Mouse (Mus musculus) left cerebral cortex, adult 11 months (tissue): ENCODE measurements at regions not wholly inside any gene's neighbourhood (a gene's known extent, or its start where the extent isn't known, plus 50 kb on each side); places are given as distances from the start of the nearest gene placed in this dataset.

Experiments used
- DNase-seq: peaks from one replicate; pipeline ENCODE4 v3.0.0; 2022; ENCODE audit warnings: low spot score

DNA sequence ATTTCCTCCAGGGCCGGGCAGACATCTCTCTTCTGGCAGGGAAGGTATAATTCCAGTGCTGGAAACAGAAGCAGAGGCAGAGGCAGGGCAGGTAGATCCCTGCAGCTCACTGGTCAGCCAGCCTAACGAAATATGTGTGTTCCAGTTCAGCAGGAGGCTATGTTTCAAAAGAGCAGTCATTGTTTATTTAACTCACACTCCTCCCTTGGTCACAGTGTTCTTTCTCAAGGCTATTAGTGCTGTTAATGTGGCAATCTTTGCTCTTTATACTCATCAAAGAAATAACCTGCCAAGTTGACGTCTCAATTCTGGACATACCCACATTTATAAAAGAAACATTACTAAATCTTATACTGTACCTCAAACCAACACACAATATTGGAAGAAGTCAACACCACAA, 253.3 kb upstream of the Adgrl3 start:
- DNase-seq: no peak

DNA sequence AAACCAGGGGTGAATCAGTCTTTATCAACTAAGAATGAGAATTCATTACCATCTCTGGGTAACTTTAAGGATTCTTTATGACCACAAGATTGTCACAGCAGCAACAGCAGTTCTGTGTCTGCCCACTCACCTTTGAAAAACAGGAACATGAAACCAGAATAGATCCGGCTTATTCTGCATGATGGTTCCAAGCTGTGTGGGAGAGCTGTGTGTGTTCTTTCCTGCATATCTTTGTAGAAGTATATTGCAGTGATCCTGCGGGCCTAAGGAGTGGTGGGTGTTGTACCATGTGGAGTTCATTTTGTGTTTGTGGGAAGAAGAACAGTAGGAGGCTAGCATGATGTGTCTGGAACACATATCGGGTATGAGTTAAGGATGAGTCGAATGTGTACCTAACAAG, 236.0 kb upstream of the Adgrl3 start:
- DNase-seq: peak; percentile 72

DNA sequence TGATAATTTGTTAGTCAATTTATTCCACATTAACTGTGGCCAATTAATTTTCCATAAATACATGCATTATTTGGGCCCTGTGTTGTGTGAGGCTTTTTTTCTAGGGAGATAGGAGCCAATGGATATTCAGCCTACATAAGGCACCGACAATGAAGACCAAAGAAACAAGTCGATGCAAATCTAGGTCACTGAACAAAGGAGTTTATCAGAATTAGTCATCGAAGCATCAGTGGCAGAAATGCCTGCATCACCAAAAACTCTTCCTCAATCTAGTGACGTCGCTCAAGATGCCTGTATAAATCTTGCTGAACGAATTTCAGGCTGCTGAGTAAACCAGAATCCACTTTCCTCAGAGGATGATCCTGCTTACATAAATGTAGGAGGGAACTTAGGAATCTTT, 235.2 kb upstream of the Adgrl3 start:
- DNase-seq: no peak

- no peak for DNase-seq
Observed at GRCm38 (mm10) chr5:80791658-80792057, 228.3 kb upstream of the Adgrl3 start.

- DNase-seq: no peak
Observed at GRCm38 (mm10) chr5:80799777-80800176, 220.2 kb upstream of the Adgrl3 start.

- no peak for DNase-seq
Observed at GRCm38 (mm10) chr5:80812917-80813316, 207.0 kb upstream of the Adgrl3 start.

- no peak for DNase-seq
Observed at GRCm38 (mm10) chr5:80819208-80819607, 200.7 kb upstream of the Adgrl3 start.

GRCm38 (mm10) chr5:80842531-80842930, 177.4 kb upstream of the Adgrl3 start:
- DNase-seq: no peak

DNA sequence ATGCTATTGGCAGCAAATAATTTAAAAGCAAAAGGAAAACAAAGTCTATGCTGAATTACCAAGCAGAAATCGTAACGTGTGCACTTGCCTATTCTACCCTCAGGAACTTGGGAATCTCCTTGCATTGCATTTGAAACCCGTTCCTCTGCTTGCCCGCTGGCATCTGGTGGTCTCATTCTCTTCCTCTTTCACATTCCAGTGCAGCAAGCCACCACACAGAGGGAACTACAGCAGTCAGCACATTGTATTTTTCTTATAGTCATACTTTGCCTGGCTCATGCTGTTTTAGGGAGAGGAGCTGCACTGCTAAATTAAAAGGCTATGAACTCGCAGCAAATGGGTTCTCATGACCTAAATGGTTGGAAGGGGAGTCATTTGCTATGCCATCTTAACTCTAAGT, 164.9 kb upstream of the Adgrl3 start:
- no peak for DNase-seq

GRCm38 (mm10) chr5:80876600-80876999, 143.3 kb upstream of the Adgrl3 start:
- DNase-seq: no peak

DNA sequence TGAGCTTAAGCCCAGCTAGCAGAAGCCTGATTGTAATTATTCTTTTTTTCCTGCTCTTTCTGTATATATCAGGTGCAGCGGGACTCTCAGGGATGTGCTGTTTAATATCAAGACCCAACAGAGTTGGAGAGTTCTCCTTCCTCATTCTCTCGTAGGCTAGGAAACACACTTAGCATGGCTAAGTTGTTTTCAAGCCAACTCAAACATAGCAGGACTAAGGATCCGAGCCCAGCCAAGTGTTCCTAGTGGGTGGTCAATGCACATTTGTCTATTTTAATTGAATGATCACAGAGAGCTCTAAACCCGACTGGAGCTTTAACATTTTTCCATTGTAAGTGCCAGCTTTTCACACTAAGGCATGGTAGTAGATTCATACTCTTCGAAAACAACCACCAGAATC, 121.7 kb upstream of the Adgrl3 start:
- no peak for DNase-seq

- DNase-seq: no peak
Observed at GRCm38 (mm10) chr5:80908771-80909170, 111.2 kb upstream of the Adgrl3 start.

DNA sequence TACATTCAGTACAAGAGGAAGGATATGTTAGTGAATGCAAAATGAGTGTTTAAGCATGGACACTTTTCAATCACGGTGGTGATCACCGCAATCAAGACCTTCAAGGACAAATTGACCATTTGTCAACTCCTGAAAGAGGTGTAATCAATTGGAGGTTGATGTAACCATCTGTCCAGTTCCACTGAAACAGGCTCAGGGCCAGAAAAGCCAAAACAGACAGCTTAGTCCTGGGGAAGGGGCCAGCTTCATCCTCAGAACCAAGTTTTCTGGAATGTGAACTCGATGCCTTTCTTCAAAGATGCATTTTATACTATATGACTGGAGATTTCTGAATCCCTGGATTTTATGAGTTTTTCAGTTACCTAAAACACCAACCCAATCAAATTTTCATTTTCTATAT, 81.1 kb upstream of the Adgrl3 start:
- no peak for DNase-seq

DNA sequence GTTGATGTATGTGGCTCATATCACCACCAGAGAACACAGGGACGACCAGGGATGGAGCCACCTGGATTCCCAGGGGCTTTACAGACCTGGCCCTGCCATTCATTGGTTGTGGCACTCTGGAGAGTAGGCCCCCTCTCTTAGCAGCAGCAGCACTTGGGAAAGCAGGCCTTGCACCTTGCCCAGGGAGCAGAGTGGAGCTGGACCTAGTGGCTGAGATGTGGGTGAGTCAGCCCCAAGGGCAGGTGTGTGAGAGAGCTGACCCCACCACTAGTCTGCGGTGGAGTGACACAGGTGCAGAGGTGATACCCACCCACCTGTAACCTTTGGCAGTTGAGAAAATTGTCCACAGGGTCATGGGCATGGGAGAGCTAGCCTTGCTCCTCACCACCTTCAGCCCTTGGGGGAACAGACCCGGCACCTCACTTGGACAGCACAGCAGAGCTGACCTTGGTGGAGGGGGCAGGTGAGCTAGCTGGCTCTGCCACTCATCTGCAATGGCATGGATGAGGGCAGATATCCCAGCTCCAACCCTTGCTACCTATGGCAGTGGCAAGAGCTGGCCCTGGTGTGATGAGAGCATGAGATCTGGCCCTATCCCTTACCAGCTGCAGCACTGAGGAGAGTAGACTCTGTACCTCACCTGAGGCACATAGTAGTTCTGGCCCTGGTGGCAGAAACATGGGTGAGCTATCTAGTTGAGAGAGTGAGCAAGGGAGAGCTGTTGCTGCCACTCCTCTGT, 67.9 kb upstream of the Adgrl3 start:
- no peak for DNase-seq

DNA sequence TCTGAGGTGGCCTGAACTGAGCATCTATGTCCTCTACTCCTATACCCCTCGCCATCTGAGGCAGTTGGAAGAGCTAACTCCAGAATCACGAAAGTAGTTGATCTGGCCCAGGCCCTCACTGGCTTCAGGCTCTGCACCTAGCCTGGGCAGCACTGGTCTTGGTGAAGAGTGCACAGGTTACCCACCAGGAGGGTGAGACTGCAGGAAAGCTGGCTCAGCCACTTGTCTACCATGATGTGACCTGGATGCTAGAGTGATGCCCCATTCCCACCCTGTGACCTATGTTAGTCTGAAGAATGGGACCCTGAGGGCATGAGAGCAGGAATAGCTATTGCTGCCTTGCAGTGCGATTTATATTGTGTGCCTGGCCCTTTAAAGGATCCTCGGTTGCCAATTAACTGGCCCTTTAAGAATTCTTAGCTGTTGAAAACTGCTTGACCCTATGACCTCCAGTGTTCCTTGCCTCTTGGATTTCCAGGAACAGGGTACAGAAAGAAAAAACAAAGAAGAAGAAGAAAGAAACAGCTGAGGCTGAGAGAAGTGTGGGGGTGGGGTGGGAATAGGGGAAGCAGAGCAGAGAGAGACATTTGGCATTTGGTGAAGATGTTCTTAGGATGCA, 67.2 kb upstream of the Adgrl3 start:
- DNase-seq: no peak
